Mouse (Mus musculus): Measurements from ENCODE around the gene Tmed10.

The Tmed10 gene

DNA sequence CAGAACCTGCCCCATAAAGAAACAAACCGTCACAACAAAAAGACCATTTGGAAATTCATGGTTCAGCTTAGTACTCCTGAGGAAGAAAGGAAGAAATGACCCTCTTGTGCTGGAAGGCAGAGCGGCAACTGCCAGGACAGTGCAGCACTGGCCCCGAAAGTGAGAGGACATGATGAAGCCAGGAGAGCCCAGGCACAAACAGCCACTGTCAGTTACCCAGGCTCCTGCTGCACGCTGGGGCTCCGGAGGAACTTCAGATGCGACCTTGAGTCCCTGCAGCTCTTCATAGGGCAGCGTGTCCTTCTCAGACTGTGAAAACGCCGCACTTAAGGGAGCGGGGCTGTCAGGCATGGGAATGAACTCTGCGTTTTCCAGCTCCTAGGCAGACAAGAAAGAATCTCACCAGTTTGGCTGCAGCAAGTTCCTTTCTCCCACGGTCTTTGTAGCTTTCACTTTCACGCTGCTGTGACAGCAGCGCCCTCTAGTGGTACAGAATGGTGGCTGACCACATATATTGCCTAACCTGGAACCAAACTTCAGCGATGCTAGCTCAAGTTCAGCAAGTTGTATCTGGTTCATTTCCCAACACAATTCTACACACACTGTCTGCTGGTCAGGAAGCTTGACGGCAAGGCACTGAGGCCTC is 69.3 kb downstream of the Tmed10 start:
- peak; percentile 80 to 87 for DNase-seq

DNA sequence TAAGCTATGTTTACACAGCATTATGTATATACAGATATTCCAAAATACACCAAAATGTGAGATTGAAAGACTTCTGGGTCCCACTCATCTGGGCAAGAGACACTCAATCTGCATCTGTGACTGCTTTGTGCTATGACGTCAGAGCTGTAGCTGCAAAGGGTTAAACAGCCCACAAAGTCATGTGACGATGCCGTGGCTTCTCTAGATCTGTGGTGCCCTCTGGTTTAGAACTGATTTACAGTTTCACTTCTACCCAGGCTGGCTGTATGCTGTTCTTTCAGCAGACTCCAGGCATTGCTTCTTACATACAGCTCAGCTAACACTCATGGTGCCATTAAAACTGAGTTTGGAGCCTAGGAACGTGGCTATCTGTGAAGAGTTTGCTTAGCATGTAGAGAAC is 69.9 kb downstream of the Tmed10 start:
- DNase-seq = no peak

DNA sequence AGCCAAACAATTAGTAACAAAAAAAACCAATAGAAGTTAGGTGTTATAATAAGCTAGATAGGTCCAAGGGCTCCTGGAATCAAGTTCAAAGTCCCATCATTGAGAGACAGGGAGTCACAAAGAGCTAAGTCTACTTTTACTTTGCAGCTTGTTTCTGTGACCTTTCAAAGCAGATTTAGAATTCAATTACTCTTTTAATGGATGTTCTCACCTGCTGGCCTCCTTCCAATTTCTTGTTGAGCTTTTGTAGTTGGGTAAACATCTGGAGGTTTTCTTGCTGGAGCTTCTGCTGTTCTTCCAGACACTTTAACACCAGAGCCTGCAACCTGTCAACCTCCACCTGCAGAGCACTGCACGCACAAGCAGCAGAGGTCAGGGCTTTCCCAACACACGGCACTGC is 71.4 kb downstream of the Tmed10 start:
- no peak for DNase-seq

DNA sequence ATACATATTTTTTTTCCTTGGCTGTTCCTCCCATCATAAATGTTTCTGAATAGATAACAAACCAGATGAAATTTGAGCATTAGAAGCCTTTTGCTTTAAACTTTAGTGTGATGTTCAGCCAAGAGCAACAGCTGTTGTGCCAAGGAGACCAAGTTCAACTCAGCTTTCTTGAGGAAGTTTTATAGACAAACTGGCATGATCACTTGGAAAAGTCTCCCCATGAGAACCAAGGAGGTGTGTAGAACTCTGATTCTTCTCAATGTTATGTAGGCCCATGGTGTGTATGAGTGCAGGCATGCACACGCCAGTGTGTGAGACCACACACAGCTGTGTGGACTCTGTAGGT is 75.8 kb downstream of the Tmed10 start:
- no peak for DNase-seq

DNA sequence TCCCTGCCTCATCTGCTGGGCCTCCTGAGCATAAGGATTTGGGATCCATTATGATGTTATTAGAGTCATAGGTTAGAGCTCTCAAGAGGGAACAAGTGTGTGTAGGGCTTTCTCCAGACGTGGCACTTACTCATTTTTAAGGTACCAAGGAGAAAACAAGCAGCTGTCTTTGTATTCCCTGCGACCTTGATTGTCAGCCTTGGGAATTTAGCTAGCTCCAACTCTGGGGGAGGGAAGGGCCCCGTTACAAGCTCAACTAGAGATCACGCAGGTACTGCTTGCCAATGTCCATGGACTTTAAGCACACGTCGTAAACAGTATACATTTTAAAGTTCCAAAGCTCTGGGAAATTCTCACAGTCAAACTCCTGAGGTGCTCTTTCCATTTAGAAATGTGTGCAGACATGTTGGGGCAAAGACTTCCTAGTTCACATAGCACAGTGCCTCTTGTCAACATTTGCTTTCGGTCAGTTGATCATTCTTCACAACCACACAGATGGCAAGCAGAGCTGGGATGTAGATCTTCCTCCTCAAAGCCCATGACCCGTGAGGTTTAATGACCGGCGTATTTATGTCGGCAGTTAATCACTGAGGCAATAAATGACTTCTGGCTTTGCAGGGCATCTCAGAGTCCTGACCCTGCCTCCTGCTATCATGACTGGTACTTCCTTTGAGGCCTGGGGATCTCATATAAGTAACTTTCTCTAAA is 76.4 kb downstream of the Tmed10 start:
- no peak for DNase-seq

DNA sequence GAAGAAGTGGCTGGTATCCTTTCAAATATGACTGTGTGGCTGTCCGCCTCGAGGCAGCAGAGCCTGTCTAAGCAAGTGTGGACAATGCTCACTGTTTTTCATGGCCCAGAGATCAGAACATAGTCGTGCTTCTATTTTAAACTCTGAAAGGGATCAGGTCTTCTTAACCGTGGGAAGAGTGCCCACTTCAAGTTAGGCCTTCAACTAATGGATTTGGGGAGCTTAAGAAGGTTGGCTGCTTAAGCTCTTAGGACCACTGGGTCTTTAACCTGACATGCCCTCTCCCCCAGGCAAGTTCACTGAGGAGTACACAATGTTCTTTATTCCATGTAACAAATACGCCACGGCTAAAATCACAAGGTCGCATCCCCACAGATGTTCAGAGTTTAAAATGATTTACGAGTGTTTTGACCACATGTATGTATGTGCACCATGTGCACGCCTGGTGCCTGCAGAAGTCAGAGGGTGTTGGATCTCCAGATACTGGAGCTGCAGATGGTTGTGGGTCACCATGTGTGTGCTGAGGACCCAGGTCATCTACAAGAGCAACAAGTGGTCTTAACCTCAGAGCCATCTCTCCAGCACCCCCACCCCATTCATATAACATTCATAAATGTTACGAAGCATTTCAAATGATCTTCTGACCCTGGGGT is 77.2 kb downstream of the Tmed10 start:
- DNase-seq = no peak

DNA sequence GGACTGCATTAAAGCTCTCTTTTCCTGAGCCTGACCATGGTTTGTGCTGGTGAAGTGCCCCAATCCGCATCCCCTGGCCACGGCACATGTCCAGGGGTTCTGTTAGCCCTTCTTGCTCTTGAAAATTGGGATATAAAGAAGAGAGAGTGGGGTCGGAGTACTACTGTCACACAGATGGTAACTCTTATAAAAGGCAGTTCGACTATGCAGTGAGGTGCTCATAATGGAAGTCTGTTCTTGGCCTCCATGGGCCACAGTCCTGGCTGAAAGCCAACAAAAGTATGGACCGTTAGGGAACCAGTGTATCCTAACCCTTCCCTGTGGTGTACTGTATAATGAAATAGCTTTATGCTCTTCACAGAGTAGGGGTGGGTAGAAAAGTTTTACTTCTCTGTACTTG is 77.7 kb downstream of the Tmed10 start:
- no peak for DNase-seq

DNA sequence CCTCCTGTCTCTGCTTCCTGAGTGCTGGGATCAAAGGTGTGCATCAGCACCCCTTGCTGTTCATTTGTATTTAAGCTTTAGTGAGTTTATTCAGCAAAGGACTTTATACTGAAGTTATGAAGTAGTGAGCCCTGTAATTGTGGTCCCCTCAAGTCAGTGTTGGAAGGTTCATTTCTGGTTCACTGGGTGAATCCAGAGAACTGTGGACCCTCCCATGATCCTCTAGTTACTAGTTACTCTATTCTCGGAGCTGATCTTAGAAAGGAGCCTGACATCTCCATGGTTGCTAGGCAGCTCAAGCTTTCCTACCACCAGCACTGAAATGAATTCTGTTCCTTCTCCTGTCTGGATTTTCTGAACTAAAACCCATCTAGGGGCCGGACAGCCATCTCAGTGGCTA is 79.1 kb downstream of the Tmed10 start:
- DNase-seq = no peak

DNA sequence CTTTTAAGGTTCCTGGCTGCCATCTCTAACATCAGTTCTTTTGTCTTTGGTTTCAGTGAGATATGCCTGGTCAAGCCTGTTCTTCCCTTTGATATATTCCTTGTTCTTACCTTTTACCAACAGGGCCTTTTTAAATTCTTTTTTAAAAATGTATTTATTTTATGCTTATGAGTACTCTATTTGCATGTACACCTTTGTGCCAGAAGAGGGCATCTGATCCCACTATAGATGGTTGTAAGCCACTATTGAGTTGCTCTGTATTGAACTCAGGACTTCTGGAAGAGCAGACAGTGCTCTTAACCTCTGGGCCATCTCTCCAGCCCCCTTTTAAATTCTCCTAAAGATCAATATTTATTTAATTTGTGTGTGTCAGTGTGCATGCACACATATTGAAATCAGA is 81.7 kb downstream of the Tmed10 start:
- DNase-seq = no peak

DNA sequence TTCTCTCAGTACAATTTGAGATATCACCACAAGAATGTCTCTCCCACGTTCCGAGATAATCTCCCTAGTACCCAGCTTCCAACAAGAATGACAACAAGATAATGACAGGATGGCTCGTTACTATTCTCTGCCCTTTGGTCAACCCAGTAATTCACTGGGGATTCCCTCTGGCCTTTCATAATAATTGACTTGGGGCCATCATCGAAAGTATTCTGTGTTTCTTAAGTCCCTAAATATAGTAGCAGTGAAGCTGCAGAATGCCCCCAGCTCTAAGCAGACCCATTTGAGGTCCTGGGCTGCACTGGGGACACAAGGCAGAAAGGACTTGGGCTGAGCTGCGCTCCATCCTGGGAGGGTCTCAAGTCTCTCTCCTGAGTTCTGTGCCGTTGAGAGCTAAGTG is 82.4 kb downstream of the Tmed10 start:
- DNase-seq = no peak

DNA sequence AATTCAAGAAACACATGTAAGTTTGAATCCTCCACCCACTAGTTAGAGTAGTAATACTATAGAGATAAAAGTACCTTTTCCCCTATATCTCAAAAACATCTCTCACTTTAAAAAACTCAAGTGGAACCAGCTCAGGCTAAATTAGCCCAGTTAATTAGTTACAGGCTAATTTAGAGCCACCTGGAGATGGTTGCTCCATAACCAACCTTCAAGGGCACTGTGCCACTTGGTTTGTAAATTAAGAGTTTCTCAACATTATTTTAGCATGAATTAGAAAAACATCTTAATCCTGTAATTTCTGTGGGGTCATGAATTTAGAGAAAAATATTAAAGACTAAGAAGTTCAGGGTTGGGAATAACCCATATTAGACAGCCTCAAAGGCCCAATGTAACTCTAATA is 83.1 kb downstream of the Tmed10 start:
- no peak for DNase-seq

DNA sequence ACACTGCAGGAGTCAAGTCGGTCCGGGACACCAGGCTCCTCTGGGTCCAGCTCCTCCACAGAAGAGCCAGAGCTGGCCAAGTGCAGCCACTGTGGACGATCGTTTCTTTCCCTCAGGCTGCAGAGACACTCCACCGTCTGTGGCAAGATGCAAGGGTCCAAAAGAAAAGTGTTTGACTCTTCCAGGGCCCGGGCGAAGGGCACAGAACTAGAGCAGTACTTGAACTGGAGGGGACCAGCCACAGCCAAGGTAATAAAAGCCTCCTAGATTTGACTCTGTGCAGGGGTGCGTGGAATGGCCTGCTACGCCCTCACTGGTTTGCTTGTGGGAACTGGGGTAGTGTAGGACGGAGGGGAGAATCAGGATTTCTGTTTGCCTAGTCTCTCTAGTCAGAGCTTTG is 84.0 kb downstream of the Tmed10 start:
- DNase-seq = no peak
